Mouse (Mus musculus): ENCODE data around the gene Robo1.
"Not testable (repeated sequence)": the region's sequence is repeated elsewhere in the genome, so short reads cannot be mapped to it uniquely, and the experiment has no call there.

Robo1 gene

DNA sequence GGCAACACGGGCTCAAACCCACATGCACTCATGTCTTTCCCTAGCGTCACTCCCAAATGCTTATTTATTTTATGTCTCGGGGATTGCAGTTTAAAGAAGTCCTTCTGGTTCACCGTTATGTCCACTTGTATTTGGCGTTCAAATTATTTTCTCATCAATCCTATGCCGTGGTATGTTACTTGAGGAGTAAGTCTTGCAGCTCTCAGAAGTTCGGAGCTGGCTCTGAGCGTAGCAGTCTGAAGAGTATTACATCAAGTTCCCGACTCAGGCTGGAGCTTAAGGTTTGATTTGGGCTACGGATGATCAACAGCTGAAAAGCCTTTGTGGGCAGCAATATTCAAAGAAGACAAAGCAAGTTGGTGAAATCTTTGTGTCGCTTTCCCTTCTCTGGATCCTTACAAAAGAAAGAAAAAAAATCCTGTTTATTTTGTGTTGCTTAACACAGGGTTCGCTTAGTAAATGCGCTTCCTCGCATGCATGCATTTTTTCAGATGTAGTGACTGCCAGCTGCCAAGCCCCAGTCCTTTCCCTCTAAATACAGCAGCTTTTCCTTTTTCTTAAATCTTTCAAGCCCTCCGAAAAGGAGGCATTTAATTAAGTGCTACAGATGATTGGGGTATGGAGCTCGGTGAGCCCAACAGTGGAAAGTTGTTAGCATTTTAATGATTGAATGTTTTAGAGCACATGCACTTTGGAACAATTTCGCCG lies 136.5 kb downstream of the Robo1 start:
- no peak for DNase-seq (ENCODE audit: low read depth)

- no peak for DNase-seq (ENCODE audit: low read depth)
Observed at GRCm38 (mm10) chr16:72458155-72458554, 150.0 kb downstream of the Robo1 start.

DNA sequence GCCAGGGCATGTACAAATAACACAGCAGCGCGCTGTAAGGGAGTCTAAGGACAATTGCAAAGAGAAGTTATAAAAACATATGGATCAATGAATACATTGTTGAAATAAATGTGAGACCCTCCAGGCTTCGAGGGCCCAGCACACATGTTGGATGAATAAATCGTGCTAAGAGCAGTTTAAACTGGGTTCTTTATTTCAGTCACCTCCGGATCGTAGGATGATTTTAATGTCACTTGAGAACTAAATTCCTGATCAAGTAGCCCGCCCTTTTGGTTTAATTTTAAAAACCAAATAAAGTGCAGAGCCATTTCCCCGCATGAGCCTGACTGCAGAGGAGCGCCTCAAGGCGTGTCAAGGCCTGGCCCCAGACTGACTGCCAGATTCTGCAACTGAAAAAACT lies 150.5 kb downstream of the Robo1 start:
- no peak for DNase-seq (ENCODE audit: low read depth)

GRCm38 (mm10) chr16:72465696-72466095 lies 157.6 kb downstream of the Robo1 start:
- no peak for DNase-seq (ENCODE audit: low read depth)

DNA sequence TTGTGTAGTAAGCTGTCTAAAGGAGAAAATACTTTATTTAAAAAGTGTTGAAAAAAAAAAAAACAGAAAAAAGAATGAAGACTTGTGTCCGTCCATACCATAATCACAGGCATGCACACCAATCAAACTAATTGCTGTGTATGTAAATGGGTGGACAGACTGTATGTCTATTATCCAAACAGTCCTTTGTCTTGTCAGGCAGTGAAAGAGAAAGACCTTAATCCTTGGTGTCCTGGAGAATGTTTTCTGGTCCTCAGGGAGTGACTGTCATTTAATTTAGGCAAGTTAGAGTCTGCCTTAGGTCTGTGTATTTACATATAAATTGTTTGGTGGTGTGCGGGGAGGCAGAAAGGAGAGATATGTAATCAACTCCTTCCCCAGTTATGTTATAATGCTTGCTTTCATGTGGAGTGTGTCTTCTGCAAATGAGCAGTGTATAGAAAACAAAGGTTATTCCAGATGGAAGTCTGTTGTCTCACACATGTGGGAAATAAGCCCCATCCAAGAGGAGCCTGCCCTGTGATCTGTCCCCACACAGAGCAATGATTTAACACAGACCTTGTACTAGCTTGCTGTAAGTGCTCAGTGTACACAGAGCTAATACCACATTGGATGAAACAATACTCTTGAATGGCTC lies 162.0 kb downstream of the Robo1 start:
- no peak for DNase-seq (ENCODE audit: low read depth)

- DNase-seq (ENCODE audit: low read depth), result no peak
Observed at GRCm38 (mm10) chr16:72510716-72511199, 202.7 kb downstream of the Robo1 start.

DNA sequence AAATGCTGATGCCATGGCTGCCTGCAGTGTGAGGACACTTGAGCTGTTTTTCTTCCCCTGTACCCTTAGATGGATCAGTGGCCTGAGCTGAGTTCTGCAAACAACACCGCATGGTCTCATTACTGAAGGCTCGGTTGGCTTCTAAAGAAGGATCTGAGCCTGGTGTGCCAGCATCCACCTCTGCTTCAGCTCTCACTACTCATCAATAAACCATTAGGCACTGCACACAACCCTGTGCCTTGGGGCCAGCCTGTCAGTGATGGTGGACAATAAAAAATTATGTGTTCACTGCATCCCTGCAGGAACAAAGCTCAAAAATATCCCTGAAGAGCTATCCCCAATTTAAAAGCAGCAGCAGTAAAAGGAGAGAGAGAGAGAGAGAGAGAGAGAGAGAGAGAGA lies 223.2 kb downstream of the Robo1 start:
- DNase-seq (ENCODE audit: low read depth), result no peak

- no peak for DNase-seq (ENCODE audit: low read depth)
Observed at GRCm38 (mm10) chr16:72533900-72534571, 225.9 kb downstream of the Robo1 start.

DNA sequence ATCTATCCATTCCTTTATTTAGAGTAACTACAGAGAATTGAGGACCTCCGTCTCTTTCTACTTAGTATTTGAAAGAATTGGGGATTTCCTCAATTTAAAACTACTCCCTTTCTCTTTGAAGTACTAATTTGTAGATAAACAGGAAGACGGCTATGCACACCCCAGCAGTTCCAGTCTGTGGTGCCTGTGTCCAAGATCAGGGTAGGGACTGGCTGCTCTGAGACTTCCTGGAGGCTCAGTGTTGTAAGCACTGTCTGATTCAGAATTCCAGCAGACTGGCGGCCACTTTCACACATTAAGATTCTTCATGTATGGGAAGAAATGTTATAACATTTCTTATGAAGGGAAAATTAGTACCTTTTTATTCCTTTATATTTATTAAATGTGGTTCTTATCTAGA lies 230.1 kb downstream of the Robo1 start:
- DNase-seq (ENCODE audit: low read depth), result no peak

GRCm38 (mm10) chr16:72543928-72544327 lies 235.8 kb downstream of the Robo1 start:
- no peak for DNase-seq (ENCODE audit: low read depth)

DNA sequence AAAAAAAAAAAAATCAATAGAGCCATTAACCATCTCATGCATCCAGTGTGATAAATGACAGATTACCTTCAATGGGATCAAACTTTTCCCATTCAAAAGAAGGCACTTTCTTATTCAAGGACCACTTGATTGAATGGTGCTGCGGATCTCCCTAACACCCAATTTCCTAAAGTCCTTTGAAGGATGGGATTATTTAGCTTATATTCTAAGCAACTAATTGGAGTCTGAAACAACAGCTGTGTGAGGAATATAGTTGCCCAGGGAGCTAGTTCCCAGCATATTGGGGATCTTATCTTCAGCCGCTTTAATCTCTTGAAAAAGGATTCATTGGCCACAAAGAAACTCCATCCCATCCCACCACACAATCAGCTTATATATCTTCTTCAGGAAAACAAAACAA lies 236.8 kb downstream of the Robo1 start:
- DNase-seq (ENCODE audit: low read depth), result no peak

DNA sequence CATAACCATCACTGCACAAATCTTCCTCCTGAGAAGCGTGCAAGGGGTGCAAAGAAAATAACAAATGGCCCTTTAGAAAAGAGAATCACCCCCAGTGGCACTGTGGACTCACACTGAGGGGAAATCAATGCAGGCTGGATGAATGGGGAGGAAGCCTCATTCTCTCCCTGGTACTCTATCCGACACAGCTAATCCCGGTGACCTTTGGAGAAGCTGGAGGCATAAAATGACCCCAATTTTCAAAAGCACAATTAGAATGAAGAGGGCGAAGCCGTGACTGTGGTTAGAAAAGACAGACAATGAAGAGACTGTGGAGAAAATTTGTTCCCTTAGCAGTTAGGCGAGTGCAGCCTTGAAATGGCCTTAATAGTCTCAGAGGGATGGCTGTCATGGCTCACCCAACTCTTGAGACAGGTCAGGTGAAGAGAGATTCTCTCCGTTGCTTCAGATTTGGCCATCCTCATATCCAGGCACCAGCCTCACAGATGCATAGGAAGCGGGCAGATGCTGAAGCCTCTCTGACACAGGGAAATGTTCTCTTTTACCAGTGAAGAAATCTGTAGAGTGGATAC lies 243.7 kb downstream of the Robo1 start:
- DNase-seq (ENCODE audit: low read depth), result no peak

DNA sequence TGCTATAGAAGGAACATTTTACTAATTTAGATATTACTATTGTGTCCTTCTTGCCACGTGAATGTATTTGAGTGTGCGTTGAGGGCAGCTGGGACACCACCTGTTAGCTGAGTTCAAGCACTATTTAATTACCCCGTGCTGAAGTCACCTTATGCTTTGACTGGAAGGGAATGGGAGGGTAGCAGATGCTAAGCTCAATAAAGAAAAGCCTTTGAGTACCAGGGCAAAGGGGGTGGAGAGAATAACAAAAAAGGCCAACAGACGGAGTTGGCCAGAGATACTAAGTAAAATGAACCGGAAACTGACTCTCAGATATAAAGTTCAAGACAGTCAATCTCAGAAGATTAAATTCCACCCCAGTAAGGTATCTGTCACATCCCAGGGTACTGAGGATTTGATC lies 245.6 kb downstream of the Robo1 start:
- DNase-seq (ENCODE audit: low read depth), result no peak

DNA sequence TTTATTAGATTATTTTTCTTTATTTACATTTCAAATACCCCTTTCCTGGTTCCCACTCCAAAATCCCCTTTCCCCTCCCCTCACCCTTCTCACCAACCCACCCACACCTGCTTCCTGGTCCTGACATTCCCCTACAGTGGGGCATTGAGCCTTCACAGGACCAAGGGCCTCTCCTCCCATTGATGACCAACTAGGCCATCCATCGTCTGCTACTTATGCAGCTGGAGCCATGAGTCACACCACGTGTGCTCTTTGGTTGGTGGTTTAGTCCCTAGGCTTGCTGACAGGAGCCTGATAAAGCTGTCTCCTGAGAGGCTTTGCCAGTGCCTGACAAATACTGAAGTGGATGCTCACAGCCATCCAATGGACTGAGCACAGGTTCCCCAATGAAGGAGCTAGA lies 254.0 kb downstream of the Robo1 start:
- not testable (repeated sequence) for DNase-seq (ENCODE audit: low read depth)

DNA sequence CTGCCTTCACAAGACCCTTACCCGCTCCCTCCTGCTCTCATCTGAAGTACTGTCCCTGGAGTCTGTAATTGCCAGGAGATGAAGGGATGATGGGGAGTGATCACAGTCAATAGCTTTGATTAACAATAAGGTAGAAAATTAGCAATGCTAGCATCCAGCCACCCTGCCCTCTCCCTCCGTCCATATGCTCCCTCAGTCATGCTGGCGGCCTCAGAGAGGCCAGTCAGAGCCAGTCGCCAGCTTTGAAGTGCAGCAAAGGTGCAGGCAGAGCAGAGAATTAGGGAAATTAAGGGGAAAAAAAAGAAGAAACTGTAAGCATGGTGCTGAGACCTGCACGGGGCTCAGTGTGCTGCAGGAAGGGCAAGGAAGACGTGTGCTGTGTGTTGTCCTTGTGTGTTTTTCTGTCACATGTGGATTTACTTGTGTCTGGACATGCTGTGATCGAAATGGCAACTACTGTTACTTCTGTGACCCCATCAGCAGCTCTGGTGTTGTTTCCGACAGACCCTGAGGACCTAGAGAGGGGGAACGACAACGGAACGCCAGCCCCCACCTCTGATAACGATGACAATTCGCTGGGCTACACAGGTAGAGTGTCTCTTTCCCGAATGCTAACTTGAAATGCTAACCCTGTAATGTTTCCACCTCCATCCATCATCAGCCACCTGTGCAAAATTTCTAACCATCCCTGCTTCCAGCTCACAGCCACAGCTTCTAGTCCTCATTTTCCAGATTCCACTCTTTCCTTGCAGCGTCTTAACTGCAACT lies 255.3 kb downstream of the Robo1 start:
- DNase-seq (ENCODE audit: low read depth), result no peak

GRCm38 (mm10) chr16:72575171-72575570 lies 267.1 kb downstream of the Robo1 start:
- no peak for DNase-seq (ENCODE audit: low read depth)

- no peak for DNase-seq (ENCODE audit: low read depth)
Observed at GRCm38 (mm10) chr16:72576956-72577355, 268.9 kb downstream of the Robo1 start.

DNA sequence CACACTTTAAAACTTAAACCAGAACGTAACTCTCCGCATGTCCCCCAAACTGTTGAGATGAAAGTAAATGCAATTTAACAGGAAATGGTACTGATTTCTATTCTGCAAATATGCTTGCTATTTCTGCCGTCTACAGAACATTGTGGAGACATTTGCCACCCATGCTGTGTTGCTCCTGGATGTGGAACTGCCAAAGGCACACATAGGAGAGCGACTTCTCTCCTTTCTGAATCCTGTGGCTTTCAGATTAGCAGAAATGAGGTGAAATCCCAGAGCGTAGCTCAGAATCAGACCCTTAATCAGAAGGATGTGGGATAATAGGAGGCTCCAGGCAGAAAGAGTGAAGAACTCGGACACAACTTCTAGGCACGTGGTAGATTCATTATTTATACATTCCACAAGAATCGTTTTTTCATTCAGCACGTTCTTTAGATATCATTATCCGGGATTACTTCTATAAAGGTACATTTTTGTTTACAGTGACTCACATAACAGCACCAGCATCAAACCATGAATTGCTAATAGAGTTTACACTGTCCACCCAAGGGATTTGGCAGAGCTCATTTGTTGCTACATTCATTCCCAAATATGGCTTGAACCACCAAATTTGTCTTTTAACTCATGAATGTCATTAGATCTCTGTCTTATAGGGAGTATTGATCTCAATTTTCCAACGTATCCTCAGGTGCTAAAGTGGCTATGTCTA lies 276.5 kb downstream of the Robo1 start:
- no peak for DNase-seq (ENCODE audit: low read depth)

DNA sequence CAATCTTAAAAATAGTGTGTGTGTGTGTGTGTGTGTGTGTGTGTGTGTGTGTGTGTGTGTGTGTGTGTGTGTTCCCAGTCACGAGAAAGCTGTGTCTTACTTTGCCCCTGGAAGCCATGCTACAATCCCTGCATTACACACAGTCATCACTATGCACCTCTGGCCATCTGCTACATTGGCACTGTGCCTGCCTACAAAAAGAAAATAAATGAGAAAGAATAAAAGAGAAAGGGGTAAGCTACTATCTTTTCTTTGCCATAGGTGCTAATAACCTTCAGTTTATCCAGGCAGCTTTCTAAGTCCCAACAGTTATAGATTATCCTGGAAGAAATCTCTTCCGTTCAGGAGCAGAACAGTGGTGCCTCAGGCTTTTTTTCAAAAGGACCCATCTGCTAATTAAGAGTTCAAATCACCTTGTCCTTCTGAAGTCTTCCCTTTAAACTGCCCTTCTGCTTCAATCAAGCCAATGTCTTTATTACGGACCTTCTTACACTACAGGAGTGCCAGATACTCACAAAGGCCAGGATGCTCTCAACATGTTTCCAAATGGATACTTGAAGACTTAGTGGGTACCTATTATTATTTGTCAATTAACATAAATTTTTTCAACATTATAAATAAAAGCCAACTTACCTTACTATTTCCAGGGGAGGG lies 277.2 kb downstream of the Robo1 start:
- DNase-seq (ENCODE audit: low read depth), result no peak

DNA sequence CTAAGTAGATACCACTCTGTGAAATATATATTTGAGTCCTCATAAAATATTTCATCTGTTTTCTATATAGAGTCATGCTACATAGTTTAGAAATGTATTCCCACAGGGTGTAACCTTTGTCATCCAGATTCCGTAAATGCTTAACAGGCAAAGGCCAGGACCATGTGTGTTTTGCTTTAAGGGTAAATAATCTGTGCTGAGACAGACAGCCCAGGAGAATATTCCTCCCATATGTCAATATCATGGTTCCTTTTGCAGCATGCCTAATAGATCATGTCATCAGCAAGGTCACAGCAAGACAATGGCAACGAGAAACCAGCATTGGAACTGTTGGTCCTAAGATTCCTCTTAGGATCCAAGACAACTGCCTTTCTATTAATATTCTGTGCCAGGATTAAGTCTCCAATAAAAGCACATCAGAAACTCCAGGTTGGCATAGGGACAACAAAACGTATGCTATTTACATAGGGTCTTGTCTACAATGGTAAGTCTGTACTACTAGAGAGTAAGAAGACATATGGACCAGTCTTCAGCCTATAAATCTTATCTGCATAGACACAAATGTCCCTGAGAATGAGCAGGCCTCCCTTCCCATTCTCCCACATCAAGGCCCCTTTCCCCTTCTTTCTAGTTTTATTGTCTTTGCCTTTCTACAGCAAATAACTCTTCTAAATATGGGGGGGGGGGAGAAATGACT lies 279.4 kb downstream of the Robo1 start:
- DNase-seq (ENCODE audit: low read depth), result no peak
